Mouse (Mus musculus) midbrain, embryonic 14.5 days (tissue): ENCODE results near the gene Rgs9bp. TPM values are rescaled to one million over a fixed set of nuclear protein-coding genes. Genes with fewer than 3 reads are reported as not detected.

ENCODE experiments used
- ATAC-seq: fragments of 200-750 bp; cut with Nextera tagmentation; 2 replicates; pipeline ENCODE4 v1.8.0; 2017; ENCODE audit warnings: moderate number of reproducible peaks, moderate library complexity; ENCODE audit not compliant: low FRiP score, low TSS enrichment
- DNase-seq: peaks from one replicate; pipeline ENCODE4 v3.0.0-alpha.2; 2015
- H3K27ac ChIP-seq: fragments of 300-500 bp; sonication (generic); replicated peaks from 2 replicates; pipeline ENCODE4 v1.5.1; 2014; ENCODE audit warnings: mild to moderate bottlenecking, low read depth, low read length, moderate library complexity
- H3K27me3 ChIP-seq: fragments of 300-500 bp; sonication (generic); 2 replicates; pipeline ENCODE4 v1.6.1; 2014; ENCODE audit warnings: low read length, control low read depth, mixed read lengths; ENCODE audit not compliant: control insufficient read depth, insufficient read depth
- H3K36me3 ChIP-seq: fragments of 300-500 bp; sonication (generic); 2 replicates; pipeline ENCODE4 v1.6.1; 2014; ENCODE audit warnings: low read length, control low read depth; ENCODE audit not compliant: control insufficient read depth, insufficient read depth
- H3K4me1 ChIP-seq: fragments of 300-500 bp; sonication (generic); 2 replicates; pipeline ENCODE4 v1.6.1; 2014; ENCODE audit warnings: mild to moderate bottlenecking, antibody characterized with exemption, low read length, control low read depth; ENCODE audit not compliant: control insufficient read depth, insufficient read depth
- H3K4me2 ChIP-seq: fragments of 300-500 bp; sonication (generic); 2 replicates; pipeline ENCODE4 v1.6.1; 2014; ENCODE audit warnings: mild to moderate bottlenecking, low read length, moderate library complexity
- H3K4me3 ChIP-seq: fragments of 300-500 bp; sonication (generic); replicated peaks from 2 replicates; pipeline ENCODE4 v1.5.1; 2014; ENCODE audit warnings: low read depth, low read length
- H3K9ac ChIP-seq: fragments of 300-500 bp; sonication (generic); replicated peaks from 2 replicates; pipeline ENCODE4 v1.6.1; 2014; ENCODE audit warnings: mild to moderate bottlenecking, low read length, moderate library complexity
- H3K9me3 ChIP-seq: fragments of 300-500 bp; sonication (generic); 2 replicates; pipeline ENCODE4 v1.6.1; 2016; ENCODE audit warnings: low read length, control low read depth, mixed read lengths; ENCODE audit not compliant: control insufficient read depth
- WGBS: fragments of 180-500 bp; shearing (Covaris S2); extraction: QIAGEN DNeasy Blood & Tissue Kit; methylation state at CpG from one replicate; pipeline ENCODE4 v1.1.7; 2014; 5-methylcytosine and 5-hydroxymethylcytosine counted together
- polyA plus RNA-seq: library from polyadenylated mRNA; unstranded; fragments of >200 nt; fragmentation: Nextera tagmentation; extraction: Ambion mirVana; gene quantifications from 2 replicates; pipeline ENCODE4 v1.2.1, GENCODE M21; 2014

Gene Rgs9bp
- polyA plus RNA-seq, 1 experiment from 2014 or later, result 0.07 TPM

- Histone ChIP-seq H3K4me3 (no peak overlapping the region), H3K27ac (no peak overlapping the region), H3K9me3 (no peaks in the 10 kb centered on the region), H3K36me3 (peaks cover 29% of the 10 kb centered on the region), H3K4me1 (no peaks in the 10 kb centered on the region), H3K27me3 (no peaks in the 10 kb centered on the region), H3K4me2 (no peak overlapping the region), H3K9ac (no peak overlapping the region)
- DNase-seq, result no peak
- WGBS, result 91% methylated on average over 6 of the region's 6 CpGs
- ATAC-seq, result no peak
Observed at GRCm38 (mm10) chr7:35601106-35601505, 15.7 kb upstream of the Rgs9bp start.

- peaks cover 32% of the 10 kb centered on the region for H3K36me3 ChIP-seq
- H3K27ac ChIP-seq, result no peak overlapping the region
- no peak overlapping the region for H3K9ac ChIP-seq
- H3K4me2 ChIP-seq, result no peak overlapping the region
- DNase-seq (no peak), ATAC-seq (no peak)
- no peaks in the 10 kb centered on the region for H3K27me3 ChIP-seq
- no peaks in the 10 kb centered on the region for H3K9me3 ChIP-seq
- WGBS, result 96% methylated on average over 10 of the region's 10 CpGs
- no peak overlapping the region for H3K4me3 ChIP-seq
- no peaks in the 10 kb centered on the region for H3K4me1 ChIP-seq
Observed at GRCm38 (mm10) chr7:35600031-35600430, 14.6 kb upstream of the Rgs9bp start.

GRCm38 (mm10) chr7:35599492-35599891 lies 14.1 kb upstream of the Rgs9bp start:
- H3K9ac ChIP-seq, result no peak overlapping the region
- no peaks in the 10 kb centered on the region for H3K4me1 ChIP-seq
- no peaks in the 10 kb centered on the region for H3K9me3 ChIP-seq
- ATAC-seq, result no peak
- H3K4me2 ChIP-seq, result no peak overlapping the region
- no peak for DNase-seq
- peaks cover 30% of the 10 kb centered on the region for H3K36me3 ChIP-seq
- H3K27ac ChIP-seq, result no peak overlapping the region
- H3K27me3 ChIP-seq, result no peaks in the 10 kb centered on the region
- no peak overlapping the region for H3K4me3 ChIP-seq
- 95% methylated on average over 9 of the region's 9 CpGs for WGBS

- 89% methylated on average over 5 of the region's 5 CpGs for WGBS
- no peak for ATAC-seq
- H3K36me3 ChIP-seq, result peaks cover 15% of the 10 kb centered on the region; the same call in 1 of the 2 replicates
Observed at GRCm38 (mm10) chr7:35594311-35594710, 8.9 kb upstream of the Rgs9bp start.

GRCm38 (mm10) chr7:35590731-35591191 lies 5.4 kb upstream of the Rgs9bp start:
- WGBS, result 93% methylated on average over 10 of the region's 10 CpGs
- DNase-seq (no peak), ATAC-seq (no peak)
- H3K9ac ChIP-seq, result no peak overlapping the region
- H3K9me3 ChIP-seq, result no peaks in the 10 kb centered on the region
- H3K27me3 ChIP-seq, result no peaks in the 10 kb centered on the region
- no peak overlapping the region for H3K4me2 ChIP-seq
- peaks cover 7% of the 10 kb centered on the region; the same call in 1 of the 2 replicates for H3K4me1 ChIP-seq
- H3K27ac ChIP-seq, result no peak overlapping the region
- H3K36me3 ChIP-seq, result peaks cover 15% of the 10 kb centered on the region; the same call in 1 of the 2 replicates
- no peak overlapping the region for H3K4me3 ChIP-seq

More at GRCm38 (mm10) chr7:35594311-35594710, 8.9 kb upstream of the Rgs9bp start:
- Histone ChIP-seq H3K27me3 (no peaks in the 10 kb centered on the region), H3K9ac (no peak overlapping the region), H3K4me2 (no peak overlapping the region), H3K4me3 (no peak overlapping the region), H3K4me1 (no peaks in the 10 kb centered on the region), H3K27ac (no peak overlapping the region), H3K9me3 (no peaks in the 10 kb centered on the region)
- DNase-seq, result no peak

- WGBS, result 87% methylated on average over 7 of the region's 7 CpGs
- Histone ChIP-seq H3K36me3 (peaks cover 12% of the 10 kb centered on the region; the same call in 1 of the 2 replicates), H3K27me3 (peaks cover 9% of the 10 kb centered on the region), H3K9ac (no peak overlapping the region), H3K4me2 (no peak overlapping the region), H3K27ac (no peak overlapping the region), H3K9me3 (no peaks in the 10 kb centered on the region), H3K4me1 (peaks cover 14% of the 10 kb centered on the region; the same call in 1 of the 2 replicates), H3K4me3 (no peak overlapping the region)
- ATAC-seq (no peak), DNase-seq (no peak)
Observed at GRCm38 (mm10) chr7:35589485-35589884, 4.1 kb upstream of the Rgs9bp start.

GRCm38 (mm10) chr7:35588680-35589428 lies 3.5 kb upstream of the Rgs9bp start:
- no peak for DNase-seq
- Histone ChIP-seq H3K4me2 (no peak overlapping the region), H3K9me3 (no peaks in the 10 kb centered on the region), H3K27ac (no peak overlapping the region), H3K4me1 (peaks cover 18% of the 10 kb centered on the region; the same call in 1 of the 2 replicates), H3K9ac (no peak overlapping the region), H3K27me3 (peaks cover 15% of the 10 kb centered on the region), H3K4me3 (no peak overlapping the region), H3K36me3 (peaks cover 12% of the 10 kb centered on the region; the same call in 1 of the 2 replicates)
- 91% methylated on average over 9 of the region's 9 CpGs for WGBS
- no peak for ATAC-seq

GRCm38 (mm10) chr7:35587728-35588127 lies 2.3 kb upstream of the Rgs9bp start:
- Histone ChIP-seq H3K4me2 (no peak overlapping the region), H3K27ac (no peak overlapping the region), H3K36me3 (0 out of 2 replicates have a peak, but pooled peaks cover 3% of the 10 kb centered on the region), H3K4me1 (peaks cover 18% of the 10 kb centered on the region; the same call in 1 of the 2 replicates), H3K4me3 (no peak overlapping the region), H3K9ac (no peak overlapping the region), H3K27me3 (peaks cover 26% of the 10 kb centered on the region), H3K9me3 (no peaks in the 10 kb centered on the region)
- 80% methylated on average over 5 of the region's 5 CpGs for WGBS
- DNase-seq, result no peak
- no peak for ATAC-seq
